In genomic region chr11:95994151-95994550, GRCm38 (mm10) we compare ENCODE assay signal across 23 mouse cellular contexts. TPM values are rescaled to one million over a fixed set of nuclear protein-coding genes. Genes with fewer than 3 reads are reported as not detected.
DNase-seq lines count a peak whose midpoint lies in the region; ATAC-seq and TF ChIP-seq lines count a peak whose summit lies in the region.
"Had no signal": no experiment of that assay in that cellular context is flagged by ENCODE, and none has a peak within 500 bp of the region (broad histone marks: within the 10 kb centered on the region; RNA-seq: fewer than 3 reads in every experiment).

No protein-coding gene starts in this region.

- no peaks in the 10 kb centered on the region for H3K9me3 ChIP-seq in kidney, embryonic 14.5 days (ENCODE audit: control insufficient read depth, low read length)
- H3K9me3 ChIP-seq in midbrain, postnatal 0 days (ENCODE audit: low read length) = no peaks in the 10 kb centered on the region
- H3K9me3 ChIP-seq in midbrain, embryonic 14.5 days (ENCODE audit: control insufficient read depth, low read length) = peaks cover 2% of the 10 kb centered on the region; the same call in 1 of the 2 replicates
- H3K9me3 ChIP-seq in embryonic facial prominence, embryonic 10.5 days = peaks cover 7% of the 10 kb centered on the region
- H3K9me3 ChIP-seq: lung, embryonic 15.5 days had no signal

- peaks cover 56% of the 10 kb centered on the region for H3K4me1 ChIP-seq in kidney, embryonic 14.5 days (ENCODE audit: control insufficient read depth, insufficient read depth, low read length)
- 0 out of 2 replicates have a peak, but pooled peaks cover 2% of the 10 kb centered on the region for H3K4me1 ChIP-seq in kidney, adult 2 months (ENCODE audit: control insufficient read depth, insufficient read depth, low read length)
- H3K4me1 ChIP-seq in midbrain, postnatal 0 days (ENCODE audit: insufficient read depth, low read length) = no peaks in the 10 kb centered on the region
- peaks cover 25% of the 10 kb centered on the region for H3K4me1 ChIP-seq in midbrain, embryonic 14.5 days (ENCODE audit: control insufficient read depth, insufficient read depth, low read length)
- peaks cover 61% of the 10 kb centered on the region for H3K4me1 ChIP-seq in embryonic facial prominence, embryonic 10.5 days
- H3K4me1 ChIP-seq in cerebellum, adult 2 months (ENCODE audit: control insufficient read depth, insufficient read depth, low read length) = no peaks in the 10 kb centered on the region

- 0 out of 2 replicates have a peak overlapping the region, but pooled peaks have one; percentile 30 for H3K27ac ChIP-seq in kidney, embryonic 14.5 days (ENCODE audit: low read depth, low read length)
- no peak overlapping the region for H3K27ac ChIP-seq in kidney, adult 2 months (ENCODE audit: insufficient read depth, low read depth, low read length)
- H3K27ac ChIP-seq in midbrain, postnatal 0 days (ENCODE audit: low read depth, low read length) = no peak overlapping the region
- H3K27ac ChIP-seq in midbrain, embryonic 14.5 days (replicated peaks; ENCODE audit: low read depth, low read length) = no peak overlapping the region
- 0 out of 2 replicates have a peak overlapping the region, but pooled peaks have one; percentile 71 for H3K27ac ChIP-seq in embryonic facial prominence, embryonic 10.5 days (replicated peaks)
- no peak overlapping the region for H3K27ac ChIP-seq in cerebellum, adult 2 months (ENCODE audit: insufficient read depth, low read length)

- H3K36me3 ChIP-seq in kidney, embryonic 14.5 days (ENCODE audit: control insufficient read depth, insufficient read depth, low read length) = peaks cover 7% of the 10 kb centered on the region; the same call in 1 of the 2 replicates
- H3K36me3 ChIP-seq in kidney, adult 2 months (ENCODE audit: control insufficient read depth, insufficient read depth, low read length) = no peaks in the 10 kb centered on the region
- H3K36me3 ChIP-seq in midbrain, postnatal 0 days (ENCODE audit: insufficient read depth, low read length) = no peaks in the 10 kb centered on the region
- H3K36me3 ChIP-seq in midbrain, embryonic 14.5 days (ENCODE audit: control insufficient read depth, insufficient read depth, low read length) = no peaks in the 10 kb centered on the region
- H3K36me3 ChIP-seq in embryonic facial prominence, embryonic 10.5 days (replicated peaks) = peaks cover 75% of the 10 kb centered on the region
- H3K36me3 ChIP-seq: lung, embryonic 15.5 days had no signal

- TF ChIP-seq CTCF in kidney, adult 2 months (conservative IDR thresholded peaks at IDR 0.05; ENCODE audit: insufficient read depth, insufficient read length, low read depth, low read length) = no peak
- TF ChIP-seq CTCF in midbrain, postnatal 0 days (IDR thresholded peaks at IDR 0.05) = peak; percentile 15
- no peak for TF ChIP-seq CTCF in cerebellum, adult 2 months (IDR thresholded peaks at IDR 0.05; ENCODE audit: borderline replicate concordance, insufficient read depth, low read depth, low read length)

- H3K4me2 ChIP-seq in kidney, embryonic 14.5 days (replicated peaks; ENCODE audit: low read depth, low read length) = 0 out of 2 replicates have a peak overlapping the region, but pooled peaks have one; percentile 8
- H3K4me2 ChIP-seq in midbrain, postnatal 0 days (ENCODE audit: low read depth, low read length, poor library complexity, severe bottlenecking) = no peak overlapping the region
- no peak overlapping the region for H3K4me2 ChIP-seq in midbrain, embryonic 14.5 days (ENCODE audit: low read length)
- H3K4me2 ChIP-seq: lung, embryonic 15.5 days had no signal

- H3K4me3 ChIP-seq in kidney, embryonic 14.5 days (ENCODE audit: low read length) = no peak overlapping the region
- no peak overlapping the region for H3K4me3 ChIP-seq in kidney, adult 2 months (ENCODE audit: insufficient read depth, low read depth, low read length)
- no peak overlapping the region for H3K4me3 ChIP-seq in midbrain, postnatal 0 days (ENCODE audit: low read depth, low read length)
- no peak overlapping the region for H3K4me3 ChIP-seq in midbrain, embryonic 14.5 days (replicated peaks; ENCODE audit: low read depth, low read length)
- H3K4me3 ChIP-seq in embryonic facial prominence, embryonic 10.5 days = peak overlapping the region; percentile 38; the same call in 1 of the 2 replicates
- no peak overlapping the region for H3K4me3 ChIP-seq in cerebellum, adult 2 months (replicated peaks; ENCODE audit: insufficient read depth, low read depth, low read length)
- H3K4me3 ChIP-seq: lung, embryonic 15.5 days had no signal

- no peak for DNase-seq in kidney, adult 2 months
- no peak for DNase-seq in midbrain, postnatal 0 days (ENCODE audit: low spot score)
- no peak for DNase-seq in midbrain, embryonic 14.5 days
- no peak for DNase-seq in embryonic facial prominence, embryonic 10.5 days (ENCODE audit: low spot score)
- no peak for DNase-seq in cerebellum, adult 18-20 months
- no peak for DNase-seq in cerebellum, adult 2 months
- DNase-seq: adrenal gland, postnatal 25 days; cerebellum, adult 9-10 months; gastrocnemius, postnatal 36 days; heart, postnatal 4 days; kidney, postnatal 25 days; layer of hippocampus, adult 9-11 months had no signal

- no peaks in the 10 kb centered on the region for H3K27me3 ChIP-seq in kidney, embryonic 14.5 days (ENCODE audit: control insufficient read depth, insufficient read depth, low read length)
- H3K27me3 ChIP-seq in kidney, adult 2 months (replicated peaks; ENCODE audit: control insufficient read depth, insufficient read depth, low read length) = peaks cover 3% of the 10 kb centered on the region
- no peaks in the 10 kb centered on the region for H3K27me3 ChIP-seq in midbrain, postnatal 0 days (ENCODE audit: insufficient read depth, low read length)
- no peaks in the 10 kb centered on the region for H3K27me3 ChIP-seq in midbrain, embryonic 14.5 days (ENCODE audit: control insufficient read depth, insufficient read depth, low read length)
- no peaks in the 10 kb centered on the region for H3K27me3 ChIP-seq in embryonic facial prominence, embryonic 10.5 days (replicated peaks; ENCODE audit: low read depth, poor library complexity, severe bottlenecking)
- H3K27me3 ChIP-seq in cerebellum, adult 2 months (ENCODE audit: control insufficient read depth, insufficient read depth, low read length) = peaks cover 1% of the 10 kb centered on the region; the same call in 1 of the 2 replicates
- H3K27me3 ChIP-seq: lung, embryonic 15.5 days had no signal

- no peak for TF ChIP-seq POLR2A in kidney, adult 2 months (IDR thresholded peaks at IDR 0.05; ENCODE audit: low read depth, low read length)
- TF ChIP-seq POLR2A in cerebellum, adult 2 months (IDR thresholded peaks at IDR 0.05; ENCODE audit: borderline replicate concordance, insufficient read depth, low read length) = no peak

- no peak overlapping the region for H3K9ac ChIP-seq in kidney, embryonic 14.5 days (ENCODE audit: low read depth, low read length)
- no peak overlapping the region for H3K9ac ChIP-seq in midbrain, postnatal 0 days (replicated peaks; ENCODE audit: low read length, poor library complexity, severe bottlenecking)
- H3K9ac ChIP-seq in midbrain, embryonic 14.5 days (replicated peaks; ENCODE audit: low read length) = no peak overlapping the region
- H3K9ac ChIP-seq: lung, embryonic 15.5 days had no signal

- ATAC-seq in kidney, embryonic 14.5 days (ENCODE audit: low FRiP score, low TSS enrichment) = no peak
- ATAC-seq in midbrain, postnatal 0 days (ENCODE audit: low FRiP score) = no peak
- ATAC-seq in midbrain, embryonic 14.5 days (ENCODE audit: low FRiP score, low TSS enrichment) = no peak
- ATAC-seq: activated CD4-positive, CD25-positive, alpha-beta regulatory T cell, adult 4 months; forebrain, embryonic 14.5 days; inflammation-experienced regulatory T-cells, adult 6 months had no signal

- WGBS in kidney, embryonic 14.5 days = 92% methylated on average over 8 of the region's 8 CpGs
- WGBS in kidney, adult 2 months = 97% methylated on average over 8 of the region's 8 CpGs
- WGBS in midbrain, postnatal 0 days = 98% methylated on average over 8 of the region's 8 CpGs
- WGBS in midbrain, embryonic 14.5 days = 94% methylated on average over 8 of the region's 8 CpGs
- 93% methylated on average over 8 of the region's 8 CpGs for WGBS in embryonic facial prominence, embryonic 10.5 days
- WGBS in cerebellum, adult 2 months = 91% methylated on average over 8 of the region's 8 CpGs

RNA-seq across cellular contexts. Expression of gene Igf2bp1, which starts 11.6 kb away (rescaled TPM):
- polyA plus RNA-seq in kidney, embryonic 14.5 days (2014; fragmentation: Nextera tagmentation; extraction: Ambion mirVana) = 42.1 and 54.2 TPM in 2 replicates
- 1.0 and 1.1 TPM in 2 replicates for polyA plus RNA-seq in kidney, adult 2 months (2012; rRNA removed)
- total RNA-seq in midbrain, postnatal 0 days (2014; rRNA removed) = 2.2 and 3.2 TPM in 2 replicates
- 1.2 and 1.3 TPM in 2 replicates for polyA plus RNA-seq in midbrain, postnatal 0 days (2015; fragmentation: Nextera tagmentation; extraction: Ambion mirVana)
- 10.7 and 11.1 TPM in 2 replicates for polyA plus RNA-seq in midbrain, embryonic 14.5 days (2014; fragmentation: Nextera tagmentation; extraction: Ambion mirVana)
- 173 and 197 TPM in 2 replicates for polyA plus RNA-seq in embryonic facial prominence, embryonic 10.5 days (2016; fragmentation: Nextera tagmentation; extraction: Ambion mirVana)
- polyA plus RNA-seq in cerebellum, adult 2 months (2012; rRNA removed) = not detected in 2 replicates
- total RNA-seq: gastrocnemius, postnatal 36 days; liver, adult 2 months; megakaryocyte, adult 5-6 weeks had no signal
- polyA plus RNA-seq: inflammation-experienced regulatory T-cells, adult 6 months; liver, adult 2 months; spleen, adult 2 months had no signal

RNA-seq across cellular contexts. Expression of gene Gip, which starts 30.2 kb away (rescaled TPM):
- polyA plus RNA-seq in kidney, embryonic 14.5 days (2014; fragmentation: Nextera tagmentation; extraction: Ambion mirVana) = not detected in 2 replicates
- polyA plus RNA-seq in kidney, adult 2 months (2012; rRNA removed) = not detected in 2 replicates
- not detected in 2 replicates for total RNA-seq in midbrain, postnatal 0 days (2014; rRNA removed)
- not detected in 2 replicates for polyA plus RNA-seq in midbrain, postnatal 0 days (2015; fragmentation: Nextera tagmentation; extraction: Ambion mirVana)
- polyA plus RNA-seq in midbrain, embryonic 14.5 days (2014; fragmentation: Nextera tagmentation; extraction: Ambion mirVana) = not detected in 2 replicates
- not detected in 2 replicates for polyA plus RNA-seq in embryonic facial prominence, embryonic 10.5 days (2016; fragmentation: Nextera tagmentation; extraction: Ambion mirVana)
- polyA plus RNA-seq in cerebellum, adult 2 months (2012; rRNA removed) = not detected in 2 replicates
- total RNA-seq: adrenal gland, postnatal 25 days; gastrocnemius, postnatal 36 days; heart, postnatal 4 days; left cerebral cortex, postnatal 14 days; liver, adult 2 months; megakaryocyte, adult 5-6 weeks had no signal
- polyA plus RNA-seq: activated CD4-positive, CD25-positive, alpha-beta regulatory T cell, adult 4 months; forebrain, embryonic 14.5 days; heart, embryonic 14.5 days; inflammation-experienced regulatory T-cells, adult 6 months; liver, adult 2 months; lung, embryonic 15.5 days; neural tube, embryonic 11.5 days; spleen, adult 2 months had no signal

RNA-seq across cellular contexts. Expression of gene Snf8, which starts 40.5 kb away (rescaled TPM):
- polyA plus RNA-seq in kidney, embryonic 14.5 days (2014; fragmentation: Nextera tagmentation; extraction: Ambion mirVana) = 34.2 and 63.5 TPM in 2 replicates
- 35.5 and 45.9 TPM in 2 replicates for polyA plus RNA-seq in kidney, adult 2 months (2012; rRNA removed)
- 23.2 and 38.6 TPM in 2 replicates for total RNA-seq in midbrain, postnatal 0 days (2014; rRNA removed)
- polyA plus RNA-seq in midbrain, postnatal 0 days (2015; fragmentation: Nextera tagmentation; extraction: Ambion mirVana) = 114 TPM in 2 replicates
- polyA plus RNA-seq in midbrain, embryonic 14.5 days (2014; fragmentation: Nextera tagmentation; extraction: Ambion mirVana) = 45.3 and 77.5 TPM in 2 replicates
- polyA plus RNA-seq in embryonic facial prominence, embryonic 10.5 days (2016; fragmentation: Nextera tagmentation; extraction: Ambion mirVana) = 106 and 107 TPM in 2 replicates
- polyA plus RNA-seq in cerebellum, adult 2 months (2012; rRNA removed) = 75.0 and 83.5 TPM in 2 replicates

Comparison
In these comparisons a context has a peak if more than half of its experiments do, and no peak if none do; other contexts are left out.
1. H3K27ac ChIP-seq: peak in kidney, embryonic 14.5 days (single experiment) and embryonic facial prominence, embryonic 10.5 days (single experiment); none in kidney, adult 2 months (single experiment), midbrain, postnatal 0 days (single experiment), midbrain, embryonic 14.5 days (single experiment) and cerebellum, adult 2 months (single experiment).